Mouse (Mus musculus): Measurements from ENCODE around the gene Snca.
"Not testable (repeated sequence)": the region's sequence is repeated elsewhere in the genome, so short reads cannot be mapped to it uniquely, and the experiment has no call there.

The Snca gene

GRCm38 (mm10) chr6:60717566-60717965, 112.1 kb downstream of the Snca start:
- DNase-seq (ENCODE audit: low spot score) = no peak

- DNase-seq (ENCODE audit: low spot score) = no peak
Observed at GRCm38 (mm10) chr6:60709997-60710471, 119.6 kb downstream of the Snca start.

- DNase-seq (ENCODE audit: low spot score) = no peak
Observed at GRCm38 (mm10) chr6:60698072-60698471, 131.6 kb downstream of the Snca start.

- DNase-seq (ENCODE audit: low spot score) = not testable (repeated sequence)
Observed at GRCm38 (mm10) chr6:60687048-60687447, 142.6 kb downstream of the Snca start.

GRCm38 (mm10) chr6:60682233-60682632, 147.4 kb downstream of the Snca start:
- no peak for DNase-seq (ENCODE audit: low spot score)
